Mouse (Mus musculus): ENCODE measurements around the gene Adprh.
"Not testable (repeated sequence)": the region's sequence is repeated elsewhere in the genome, so short reads cannot be mapped to it uniquely, and the experiment has no call there.

Gene Adprh

DNA sequence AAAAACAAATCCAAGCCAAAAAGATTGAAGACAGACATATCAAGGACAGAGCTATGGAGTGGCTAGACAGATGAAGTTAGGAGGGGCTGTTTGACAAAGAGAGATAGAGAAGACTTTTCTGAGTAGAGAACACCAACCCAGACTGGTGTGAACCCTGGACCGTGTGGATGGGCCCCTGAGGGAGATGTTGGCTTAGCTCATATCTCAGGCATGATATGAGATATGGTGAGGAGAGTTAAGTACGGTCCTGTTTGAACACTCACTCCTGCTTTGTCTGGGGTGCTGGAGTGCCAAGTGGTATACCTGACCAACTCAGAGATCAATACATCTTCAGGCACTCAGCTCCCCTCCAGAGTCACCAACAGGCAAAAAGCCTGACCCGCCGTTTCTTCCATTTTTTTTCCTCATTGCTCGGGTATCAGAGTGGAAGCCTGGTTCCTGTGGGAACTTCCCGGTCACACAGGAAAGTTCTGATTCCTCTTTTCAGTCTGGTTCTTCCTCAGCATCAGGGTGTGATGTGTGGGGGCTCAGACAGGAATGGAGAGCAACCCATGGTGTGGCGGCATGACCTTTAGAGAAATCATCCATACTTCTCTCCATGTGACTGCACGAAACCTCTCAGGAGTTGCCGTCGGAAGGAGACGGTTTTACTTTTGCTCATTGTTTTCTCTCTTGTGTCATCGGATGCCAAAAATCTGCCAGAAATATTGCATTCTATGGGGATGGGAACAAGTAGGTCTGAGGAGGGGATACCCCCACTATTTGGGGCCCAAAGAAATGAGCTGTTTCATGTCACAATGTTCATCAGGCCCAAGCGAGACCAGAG, 14.8 kb upstream of the Adprh start:
- in situ Hi-C loops (cut with MboI) = no loop called here

DNA sequence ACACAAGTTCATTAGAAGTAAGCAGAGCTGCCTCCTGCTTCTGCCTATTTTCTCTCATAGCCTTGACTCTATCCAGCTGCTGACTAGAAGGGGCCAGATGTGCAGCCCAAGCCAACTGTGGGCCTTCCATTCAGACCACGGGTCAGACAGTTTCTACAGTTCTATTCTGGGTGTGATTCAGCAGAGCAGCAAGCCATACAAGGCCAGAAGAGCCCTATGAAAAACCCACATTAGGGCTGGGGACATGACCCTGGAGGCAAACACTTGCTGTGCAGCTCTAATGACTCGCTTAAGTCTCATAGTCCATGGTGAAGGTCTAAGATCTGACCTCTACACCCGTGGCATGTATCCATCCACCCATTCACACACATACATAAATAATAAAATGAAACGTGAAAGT, 13.6 kb upstream of the Adprh start:
- in situ Hi-C loops (cut with MboI) = no loop called here

DNA sequence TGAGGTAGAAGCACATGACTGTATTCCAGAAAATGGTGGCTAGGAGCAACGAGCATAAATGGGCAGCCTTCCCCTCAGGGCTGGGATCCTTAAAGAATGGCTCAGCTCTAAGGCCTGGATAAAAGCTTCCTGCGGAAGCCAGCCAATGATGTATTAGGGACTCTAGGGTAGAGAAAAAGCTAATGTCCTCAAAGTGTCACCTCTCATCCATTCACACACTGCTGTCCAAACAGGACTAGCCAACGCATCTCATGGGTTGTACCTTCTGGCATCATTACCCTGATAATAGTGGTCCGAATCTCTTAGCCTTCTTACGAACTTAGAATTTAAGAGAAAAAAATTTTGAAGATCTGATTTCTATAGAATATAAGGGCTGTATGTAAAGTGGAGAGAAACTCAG, 10.8 kb upstream of the Adprh start:
- in situ Hi-C loops (cut with MboI) = no loop called here

DNA sequence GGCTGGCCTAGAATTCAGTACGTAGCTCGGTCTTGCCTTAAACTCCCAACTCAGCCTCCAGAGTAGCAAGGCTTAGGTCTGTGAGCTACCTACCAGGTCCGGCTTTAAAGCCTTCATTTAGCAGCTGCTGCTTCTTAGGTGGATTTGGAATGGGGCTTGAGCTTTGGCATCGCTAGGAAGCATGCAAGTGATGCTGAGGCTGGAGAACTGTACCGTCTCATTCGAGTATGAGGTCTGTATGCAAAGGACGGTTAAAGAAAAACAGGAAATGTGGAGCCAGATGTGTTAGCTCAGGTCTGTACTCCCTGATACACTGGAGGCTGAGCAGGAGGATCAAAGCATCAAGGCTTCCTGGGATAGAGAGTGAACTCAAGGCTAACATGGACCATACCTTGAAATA, 9.7 kb upstream of the Adprh start:
- in situ Hi-C loops (cut with MboI) = no loop called here

DNA sequence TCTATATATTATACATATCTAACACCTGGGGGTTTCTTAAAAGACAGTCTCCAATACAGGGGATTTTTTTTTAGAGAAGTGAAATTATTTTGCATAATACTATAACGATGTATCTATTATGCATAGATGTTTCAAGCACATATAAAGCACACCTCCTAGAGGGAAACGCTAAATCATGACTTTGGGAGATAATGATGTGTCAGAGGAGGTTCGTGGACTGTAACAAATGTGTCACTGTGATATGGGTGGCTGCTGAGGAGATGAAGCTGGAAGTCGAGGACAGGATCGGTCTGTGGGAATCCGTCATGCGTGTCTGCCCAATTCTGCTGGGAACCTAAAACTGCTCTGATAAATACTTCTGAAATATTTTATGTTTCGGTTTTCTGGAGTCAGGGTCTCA, 9.2 kb upstream of the Adprh start:
- in situ Hi-C loops (cut with MboI) = no loop called here

DNA sequence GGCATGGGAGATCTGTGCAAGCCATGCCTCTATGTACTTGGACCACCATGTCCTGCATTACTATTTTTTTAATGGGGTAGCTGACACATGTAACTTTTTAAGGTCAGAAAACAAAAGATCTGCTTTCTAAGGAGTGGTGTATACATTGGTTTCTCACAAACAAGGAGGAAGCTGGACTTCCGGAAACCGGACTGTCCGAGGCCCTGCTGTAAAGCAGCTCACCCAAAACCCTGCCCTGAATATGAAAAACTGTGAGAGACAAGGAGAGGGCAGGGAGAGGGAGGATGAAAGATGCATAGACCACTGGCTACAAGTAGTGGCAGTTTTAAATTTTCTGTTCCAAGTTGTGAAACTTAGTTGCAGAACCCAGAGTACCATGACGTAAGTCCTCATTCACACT, 7.5 kb upstream of the Adprh start:
- in situ Hi-C loops (cut with MboI) = no loop called here

DNA sequence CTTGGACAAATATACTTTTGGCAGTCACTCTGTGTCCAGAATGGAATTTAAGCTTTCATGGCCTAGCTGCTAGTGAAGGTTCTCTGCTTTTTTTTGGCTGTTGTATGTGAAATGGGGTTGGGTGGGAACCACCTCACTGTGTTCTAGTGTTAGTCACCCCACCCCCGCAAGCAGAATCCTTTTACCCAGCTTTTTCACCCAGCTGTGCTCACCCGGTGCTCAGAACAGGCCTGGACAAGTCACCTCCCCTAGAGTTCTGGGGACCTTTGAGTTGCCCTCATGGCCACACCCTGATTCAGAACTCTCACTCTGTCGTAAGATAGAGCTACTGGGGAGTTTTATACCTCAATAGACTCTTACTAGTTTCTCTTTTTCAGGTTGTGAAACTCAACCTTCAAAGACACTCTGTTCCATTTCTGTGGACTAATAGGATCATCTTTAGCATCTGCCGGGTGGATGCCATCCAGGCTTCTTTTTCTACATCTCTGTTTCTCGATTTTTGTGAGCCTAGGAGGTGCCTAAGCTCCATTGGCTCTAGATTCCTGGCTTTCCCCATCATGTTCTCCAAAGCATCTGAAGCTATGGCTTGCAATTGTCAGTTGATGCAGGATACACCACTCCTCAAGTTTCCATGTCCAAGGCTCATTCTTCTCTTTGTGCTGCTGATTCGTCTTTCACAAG, 6.2 kb upstream of the Adprh start:
- in situ Hi-C loops (cut with MboI) = no loop called here

DNA sequence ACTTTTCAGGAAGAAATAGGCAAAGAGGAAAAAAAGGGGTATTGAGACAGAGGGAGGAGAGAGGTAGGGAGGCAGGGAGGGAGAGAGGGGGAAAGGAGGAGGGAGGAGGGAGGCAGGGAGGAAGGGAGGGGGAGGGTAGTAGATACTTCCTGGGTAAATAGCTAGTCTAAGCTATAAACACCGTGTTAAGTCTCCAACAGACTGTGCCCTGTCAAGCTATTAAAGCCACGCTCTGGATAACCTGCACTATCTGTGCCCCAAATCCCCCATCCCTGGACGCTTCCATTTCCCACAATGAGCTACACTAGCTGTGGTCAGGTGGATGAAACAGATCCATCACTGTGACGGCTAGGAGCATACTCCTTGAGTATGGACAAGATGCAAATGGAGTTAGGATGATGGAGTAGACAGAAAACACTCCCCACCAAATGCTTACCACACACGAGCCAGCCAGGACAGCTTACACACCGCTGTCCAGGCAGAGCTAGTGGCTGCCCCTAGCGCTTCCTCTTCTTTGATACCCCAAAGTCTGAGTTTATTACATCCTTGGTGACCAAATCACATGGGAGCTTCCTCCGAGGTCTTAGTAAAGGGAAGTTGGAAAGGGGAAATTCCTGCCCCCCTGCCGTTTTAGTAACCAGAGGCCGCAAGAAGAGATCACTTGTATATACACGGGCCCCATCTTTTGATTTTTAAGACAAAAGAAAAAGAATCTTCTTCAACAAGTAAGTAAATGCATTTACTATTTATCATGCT, 4.5 kb upstream of the Adprh start:
- in situ Hi-C loops (cut with MboI) = no loop called here

DNA sequence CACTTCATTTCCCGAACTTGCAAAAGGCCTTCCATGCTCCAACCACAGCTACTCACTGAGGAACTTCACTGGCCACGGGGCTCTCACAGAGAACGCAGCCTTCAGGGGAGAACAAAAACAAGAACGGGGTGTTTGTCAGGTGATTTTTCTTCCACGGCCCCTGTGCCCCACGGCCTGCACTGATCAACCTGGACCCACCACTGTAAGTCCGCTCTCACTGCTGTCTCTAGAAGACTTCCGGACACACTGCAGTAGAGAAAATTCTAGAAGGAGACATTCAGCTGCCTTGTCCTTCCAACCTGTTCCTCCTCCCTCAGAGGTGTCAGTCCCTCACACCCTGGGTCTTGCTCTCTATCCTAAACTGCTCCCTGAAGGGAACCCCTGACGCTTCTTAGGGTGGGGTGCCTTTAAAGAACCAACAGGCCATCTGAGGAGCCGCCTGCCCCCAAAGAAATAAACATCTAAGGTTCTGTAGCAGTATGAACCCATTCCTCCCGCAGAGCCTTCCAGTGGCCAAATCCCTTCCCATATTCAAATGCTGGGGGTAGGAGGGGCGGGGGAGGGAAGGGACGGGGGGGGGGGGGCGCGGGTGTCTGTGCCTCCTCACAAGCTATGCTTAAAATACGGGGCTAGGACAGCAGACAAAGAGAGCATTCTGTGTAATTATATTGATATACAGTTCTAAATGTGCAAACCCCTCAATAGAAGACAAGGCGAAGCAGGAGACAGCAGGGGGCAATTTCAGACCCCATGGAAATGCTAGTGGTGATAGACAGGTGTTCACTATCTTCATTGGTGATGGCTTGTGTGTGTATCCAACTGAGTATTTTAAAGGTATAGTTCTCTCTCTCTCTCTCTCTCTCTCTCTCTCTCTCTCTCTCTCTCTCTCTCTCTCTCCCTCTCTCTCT, 3.3 kb upstream of the Adprh start, which contains the start of gene Cd80:
Cd80 (plus strand) TSS at position 51 of the 908 bp plus-strand sequence.
- in situ Hi-C loops (cut with MboI) = no loop called here

DNA sequence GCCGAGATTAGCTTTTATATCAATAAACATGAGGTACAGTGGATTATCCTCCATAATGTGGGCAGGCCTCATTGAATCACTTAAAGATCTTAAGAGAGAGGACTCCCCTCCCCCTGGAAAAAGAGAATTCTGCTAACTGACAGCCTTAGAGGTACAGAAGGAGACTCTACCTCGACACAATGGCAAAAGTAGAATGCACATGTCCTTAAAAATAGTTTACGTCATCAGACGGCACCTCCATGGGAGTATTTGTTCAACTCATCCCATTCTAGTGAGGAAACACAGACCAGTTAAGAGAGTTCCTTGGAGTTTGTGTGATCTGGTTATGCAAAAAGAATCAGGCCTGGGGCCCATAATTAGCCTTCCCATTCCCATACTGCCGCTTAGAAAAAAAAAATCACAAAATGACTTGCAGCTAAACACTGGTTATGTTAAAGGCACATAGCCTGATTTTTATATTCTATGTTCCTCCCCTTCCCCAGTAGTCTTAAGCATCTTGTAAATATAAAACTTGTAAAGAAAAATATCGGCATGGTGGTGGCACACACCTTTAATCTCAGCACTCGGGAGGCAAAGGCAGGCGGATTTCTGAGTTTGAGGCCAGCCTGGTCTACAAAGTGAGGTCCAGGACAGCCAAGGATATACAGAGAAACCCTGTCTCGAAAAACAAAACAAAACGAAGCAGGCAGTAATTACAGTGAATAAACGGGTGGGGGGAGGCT, 2.2 kb upstream of the Adprh start:
- in situ Hi-C loops (cut with MboI) = no loop called here

DNA sequence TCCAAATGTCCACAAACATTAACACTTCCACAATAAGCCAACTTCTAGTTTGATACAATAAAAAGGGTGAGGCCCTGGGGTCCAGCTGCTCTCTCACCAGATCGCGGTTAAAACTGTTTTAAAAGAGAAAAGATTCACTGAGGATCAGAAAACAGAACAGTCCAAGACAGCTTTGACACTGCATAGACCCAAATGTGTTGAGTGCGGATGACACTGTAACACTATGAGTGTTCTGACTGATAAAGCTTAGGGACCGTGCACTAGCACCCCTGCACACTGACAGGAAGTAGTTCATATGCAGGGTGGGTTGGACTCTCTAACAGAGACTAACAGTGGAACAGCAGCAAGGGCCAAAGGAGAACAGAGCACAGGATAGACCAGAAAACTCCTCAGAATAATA, 1.4 kb upstream of the Adprh start:
- in situ Hi-C loops (cut with MboI) = no loop called here

DNA sequence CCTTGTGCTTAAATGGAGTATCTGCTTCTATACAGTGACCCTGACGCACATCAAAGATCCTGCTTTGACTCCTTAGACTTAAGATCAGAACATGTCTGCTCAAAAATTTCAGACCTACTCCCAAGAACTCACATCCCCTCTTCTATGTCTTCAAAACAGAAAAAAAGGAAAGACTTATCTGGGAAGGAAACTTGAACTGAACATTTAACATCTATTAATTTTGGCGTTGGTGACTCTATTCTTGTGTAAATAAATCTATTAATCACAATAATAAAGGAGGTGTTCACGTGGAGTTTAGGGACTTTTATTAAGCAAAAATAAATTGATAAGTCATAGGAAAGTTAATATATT, 675 bp upstream of the Adprh start:
- in situ Hi-C loops (cut with MboI) = no loop called here

DNA sequence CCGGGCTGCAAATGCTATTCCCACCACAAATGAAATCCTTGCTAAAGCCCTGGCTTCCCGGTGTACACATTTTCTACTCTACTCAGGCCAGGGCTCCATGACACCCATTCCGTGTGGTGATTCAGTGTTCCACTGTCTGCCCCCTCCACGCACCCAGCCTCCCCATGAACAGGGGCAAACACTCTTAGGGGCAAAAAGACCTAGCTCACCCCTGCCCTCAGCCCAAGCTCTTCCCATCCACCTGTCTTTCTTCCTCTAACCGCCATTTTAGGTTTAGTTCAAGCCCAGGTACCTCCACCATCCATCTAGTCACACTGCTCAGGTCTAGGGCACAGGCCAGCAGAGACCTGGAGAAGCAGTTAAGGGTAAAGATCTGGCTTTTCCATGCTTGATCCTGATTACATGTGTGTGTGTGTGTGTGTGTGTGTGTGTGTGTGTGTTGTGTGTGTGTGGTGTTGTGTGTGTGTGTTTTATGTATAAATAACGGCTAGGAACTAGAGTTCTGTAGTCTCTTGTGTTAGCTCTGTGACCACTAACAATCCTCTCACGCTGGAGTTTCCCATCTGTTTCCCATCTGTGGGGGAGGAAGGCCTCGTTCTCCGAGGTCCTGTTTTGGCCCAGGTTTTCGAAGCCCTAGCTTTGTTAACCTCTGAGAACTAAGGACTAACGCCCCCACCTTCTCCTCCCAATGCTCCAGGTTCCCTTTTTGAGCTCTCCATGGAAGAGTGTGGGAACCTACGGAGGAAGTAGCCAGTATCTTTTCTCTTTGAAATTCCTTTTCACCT, 890 bp downstream of the Adprh start:
- in situ Hi-C loops (cut with MboI) = no loop called here

DNA sequence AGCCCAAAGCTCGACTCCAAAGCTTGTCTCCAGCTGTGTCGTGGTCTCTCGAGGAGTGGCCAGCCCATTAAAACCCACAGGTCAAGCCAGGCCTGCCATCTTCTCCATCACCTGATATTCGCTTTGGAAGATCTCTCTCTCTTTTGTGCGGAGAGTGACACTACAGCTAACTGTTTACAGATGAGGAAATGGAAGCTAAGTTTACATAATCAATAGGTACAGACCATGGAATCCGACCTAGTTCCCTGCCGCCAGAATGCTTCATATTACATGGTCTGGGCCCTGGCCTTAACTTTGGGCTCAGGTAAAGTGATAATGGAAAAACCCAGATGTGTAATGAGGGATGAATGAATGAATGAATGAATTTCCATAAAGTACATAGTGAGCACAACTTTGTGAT, 1.8 kb downstream of the Adprh start:
- in situ Hi-C loops (cut with MboI) = no loop called here

DNA sequence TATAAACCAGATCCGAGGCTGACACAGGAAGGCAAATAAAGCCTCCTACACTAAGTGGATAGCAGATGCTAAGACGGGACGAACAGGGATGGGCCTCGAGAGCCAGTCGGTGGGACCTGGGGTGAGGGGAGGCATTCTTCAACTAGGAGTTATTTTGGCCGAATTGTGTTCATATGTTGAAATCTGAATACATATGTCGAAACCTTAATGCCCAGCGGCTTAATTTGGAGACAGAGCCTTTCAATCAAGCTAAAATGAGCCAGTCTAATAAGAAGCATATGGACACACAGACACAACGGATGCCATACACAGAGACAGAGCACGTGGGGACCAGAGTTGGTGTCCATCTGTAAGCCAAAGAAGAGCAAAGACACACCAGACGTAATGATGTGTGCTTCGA, 4.0 kb downstream of the Adprh start:
- in situ Hi-C loops (cut with MboI) = no loop called here

DNA sequence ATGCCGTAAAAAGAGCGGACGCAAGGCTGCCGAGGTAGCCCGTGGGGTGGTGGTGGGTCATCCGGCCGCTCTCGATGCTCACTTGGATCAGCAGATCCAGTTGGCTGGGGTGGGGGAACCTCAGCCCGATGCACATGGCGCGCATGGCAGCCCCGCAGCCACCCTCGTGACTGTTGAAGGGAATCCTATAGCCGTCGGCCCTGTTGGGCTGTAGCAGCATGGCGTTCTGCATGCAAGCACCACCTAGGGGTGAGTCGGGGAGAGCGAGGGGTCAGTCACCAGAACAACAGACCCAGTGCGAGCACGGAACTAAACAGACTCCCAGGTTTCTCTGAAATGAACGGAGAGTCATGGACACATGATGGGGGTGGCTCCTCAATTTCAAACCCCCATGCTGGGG, 5.1 kb downstream of the Adprh start:
- in situ Hi-C loops (cut with MboI) = no loop called here

DNA sequence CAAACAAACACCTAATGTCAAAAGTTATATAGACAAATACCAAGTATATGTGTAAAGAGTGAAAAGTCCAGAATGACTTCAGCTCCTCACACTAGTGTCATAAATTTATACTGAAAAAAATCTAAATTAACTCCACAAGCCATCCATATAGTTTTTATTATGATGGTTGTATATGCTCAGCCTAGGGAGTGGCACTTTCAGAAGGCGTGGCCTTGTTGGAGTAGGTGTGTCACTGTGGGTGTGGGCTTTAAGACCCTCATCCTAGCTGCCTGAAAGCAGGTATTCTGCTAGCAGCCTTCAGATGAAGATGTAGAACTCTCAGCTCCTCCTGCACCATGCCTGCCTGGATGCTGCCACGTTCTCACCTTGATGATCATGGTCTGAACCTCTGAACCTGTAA, 6.4 kb downstream of the Adprh start:
- in situ Hi-C loops (cut with MboI) = not testable (repeated sequence)

DNA sequence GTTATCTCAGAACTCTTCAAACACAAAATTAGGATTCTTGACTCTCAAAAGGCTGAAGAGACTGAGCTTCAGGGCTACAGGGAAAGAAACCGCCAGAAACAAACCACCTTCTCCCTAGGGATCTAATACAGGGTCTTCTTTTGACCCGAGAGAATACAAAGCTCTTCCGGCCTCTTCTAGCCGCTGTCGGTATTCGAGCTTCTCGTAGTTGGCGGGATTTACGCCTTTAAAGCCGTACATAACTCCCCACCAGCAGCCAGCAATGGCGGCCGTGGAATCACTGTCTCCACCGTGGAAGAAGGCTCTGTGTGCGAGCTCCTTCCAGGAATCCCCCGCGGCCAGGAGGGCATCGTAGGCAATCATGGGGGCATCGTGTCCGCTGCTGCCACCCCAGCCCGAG, 6.9 kb downstream of the Adprh start:
- in situ Hi-C loops (cut with MboI) = no loop called here

DNA sequence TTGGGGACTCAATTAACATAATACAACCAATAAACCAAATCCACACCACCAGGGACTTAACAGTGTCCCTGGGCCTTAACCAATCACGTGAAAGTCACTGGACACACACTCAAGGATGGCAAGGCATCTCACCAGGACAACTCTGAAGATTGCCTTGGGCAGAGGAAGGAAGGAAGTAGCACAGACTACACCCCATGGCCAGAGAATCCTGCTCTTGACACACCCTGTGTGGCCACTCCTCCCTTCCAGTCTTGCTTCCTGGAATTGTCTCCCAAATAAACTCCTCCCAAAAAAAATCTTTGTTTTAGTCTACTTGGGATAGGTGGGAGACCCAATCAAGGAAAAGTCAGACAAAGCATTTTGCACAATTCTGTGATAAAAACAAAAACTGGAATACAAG, 7.5 kb downstream of the Adprh start:
- in situ Hi-C loops (cut with MboI) = no loop called here

DNA sequence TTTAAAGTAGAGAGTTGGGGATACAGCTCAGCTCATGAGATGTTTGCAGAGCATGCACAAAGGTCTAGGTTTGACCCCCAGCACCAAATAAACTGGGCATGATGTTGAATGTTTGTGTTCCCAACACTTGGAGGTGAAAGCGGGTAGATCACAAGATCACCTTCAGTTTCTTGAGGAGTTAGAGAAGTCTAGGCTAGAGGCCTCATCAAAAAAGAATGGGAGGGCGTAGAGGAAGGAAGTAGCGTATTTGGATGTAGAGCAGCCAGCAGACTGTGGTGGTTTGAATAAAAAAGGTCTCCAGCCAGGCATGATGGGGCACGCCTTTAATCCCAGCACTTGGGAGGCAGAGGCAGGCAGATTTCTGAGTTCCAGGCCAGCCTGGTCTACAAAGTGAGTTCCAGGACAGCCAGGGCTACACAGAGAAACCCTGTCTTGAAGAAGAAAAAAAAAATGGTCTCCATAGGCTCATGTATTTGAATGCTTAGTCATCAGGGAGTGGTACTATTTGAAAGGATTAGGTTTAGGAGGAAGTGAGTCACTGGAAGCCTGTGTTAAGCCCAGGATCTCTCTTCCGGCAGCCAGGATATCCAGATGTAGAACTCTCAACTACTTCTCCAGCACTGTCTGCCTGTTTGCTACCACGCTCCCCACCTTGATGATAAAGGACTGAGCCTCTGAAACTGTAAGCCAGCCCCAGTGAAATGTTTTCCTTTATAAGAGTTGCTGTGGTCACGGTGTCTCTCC, 8.6 kb downstream of the Adprh start:
- in situ Hi-C loops (cut with MboI) = no loop called here

Measured in mature B cell (primary cell).